Mouse (Mus musculus) lung, embryonic 14.5 days (tissue): ENCODE measurements around the gene Gldc. TPM values are rescaled to one million over a fixed set of nuclear protein-coding genes. Genes with fewer than 3 reads are reported as not detected.
"Not testable (repeated sequence)": the region's sequence is repeated elsewhere in the genome, so short reads cannot be mapped to it uniquely, and the experiment has no call there.

Source experiments
- ATAC-seq: fragments of 200-750 bp; cut with Nextera tagmentation; 2 replicates; pipeline ENCODE4 v1.8.0; 2017; ENCODE audit warnings: mild to moderate bottlenecking, moderate TSS enrichment, moderate library complexity; ENCODE audit not compliant: insufficient read depth
- DNase-seq: peaks from one replicate; pipeline ENCODE4 v3.0.0-alpha.2; 2015
- H3K27ac ChIP-seq: fragments of 300-500 bp; sonication (generic); 2 replicates; pipeline ENCODE4 v1.5.1; 2014; ENCODE audit warnings: low read depth, mild to moderate bottlenecking, moderate library complexity
- H3K27me3 ChIP-seq: fragments of 300-500 bp; sonication (generic); 2 replicates; pipeline ENCODE4 v1.6.1; 2014; ENCODE audit warnings: low read length, control low read depth; ENCODE audit not compliant: insufficient read depth
- H3K36me3 ChIP-seq: fragments of 300-500 bp; sonication (generic); 2 replicates; pipeline ENCODE4 v1.6.1; 2014; ENCODE audit warnings: control low read depth; ENCODE audit not compliant: insufficient read depth
- H3K4me1 ChIP-seq: fragments of 300-500 bp; sonication (generic); 2 replicates; pipeline ENCODE4 v1.6.1; 2014; ENCODE audit warnings: antibody characterized with exemption, control low read depth; ENCODE audit not compliant: insufficient read depth
- H3K4me2 ChIP-seq: fragments of 300-500 bp; sonication (generic); 2 replicates; pipeline ENCODE4 v1.6.1; 2014; ENCODE audit warnings: mild to moderate bottlenecking
- H3K4me3 ChIP-seq: fragments of 300-500 bp; sonication (generic); 2 replicates; pipeline ENCODE4 v1.5.1; 2014; ENCODE audit warnings: low read depth, low read length
- H3K9ac ChIP-seq: fragments of 300-500 bp; sonication (generic); 2 replicates; pipeline ENCODE4 v1.6.1; 2014
- H3K9me3 ChIP-seq: fragments of 300-500 bp; sonication (generic); 2 replicates; pipeline ENCODE4 v1.6.1; 2016; ENCODE audit warnings: low read depth, low read length, control low read depth
- CTCF ChIP-seq: IDR thresholded peaks from 2 replicates; pipeline ENCODE4 v1.5.1; 2016; ENCODE audit warnings: antibody characterized with exemption, low read depth
- WGBS: fragments of 180-500 bp; shearing (Covaris S2); extraction: QIAGEN DNeasy Blood & Tissue Kit; methylation state at CpG from one replicate; pipeline ENCODE4 v1.1.7; 2014; 5-methylcytosine and 5-hydroxymethylcytosine counted together
- polyA plus RNA-seq: library from polyadenylated mRNA; unstranded; fragments of >200 nt; fragmentation: Nextera tagmentation; extraction: Ambion mirVana; gene quantifications from 2 replicates; pipeline ENCODE4 v1.2.1, GENCODE M21; 2014

Gldc gene
- 0.83 and 1.0 TPM in 2 replicates for polyA plus RNA-seq

DNA sequence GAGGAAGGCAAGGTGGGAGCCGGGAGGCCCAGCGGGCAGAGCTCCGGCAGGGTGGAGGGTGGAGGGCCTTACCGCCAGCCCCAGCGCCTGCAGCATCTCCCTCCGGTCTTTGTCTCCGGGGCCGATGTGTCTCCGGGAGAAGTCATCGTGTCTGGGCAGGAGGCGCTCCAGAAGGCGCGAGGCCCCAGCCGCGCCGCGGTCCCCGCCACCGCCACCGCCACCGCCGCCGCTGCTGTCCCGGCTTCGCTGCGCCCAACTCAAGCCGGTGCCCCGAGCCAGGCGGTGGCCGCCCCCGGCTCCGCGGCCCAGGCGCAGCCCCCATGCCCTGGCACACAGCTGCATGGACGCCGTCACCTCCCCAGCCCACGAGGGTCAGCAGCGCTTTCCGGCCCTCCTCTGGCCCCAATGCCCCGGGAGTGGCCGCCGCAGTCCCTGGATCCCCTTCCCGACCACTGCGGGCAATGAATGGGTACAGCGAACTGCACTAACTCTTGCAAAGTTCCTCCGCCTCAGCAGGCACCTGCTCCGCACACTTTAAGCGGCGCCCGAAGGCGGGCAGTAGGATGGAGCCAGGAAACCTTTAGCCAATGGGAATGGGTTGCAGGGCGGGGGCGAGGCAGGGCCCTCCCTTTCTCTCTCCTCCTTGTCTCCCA is at the start of gene Gldc:
TSS of gene Gldc (minus strand) at position 511 of the 653 bp plus-strand sequence.
- peak; percentile 91 for ATAC-seq
- peak within 1 kb of the TSS; percentile 37 for H3K9ac ChIP-seq
- DNase-seq: peak; percentile 63
- H3K4me3 ChIP-seq: peak within 1 kb of the TSS; percentile 51
- peaks cover 30% of the 10 kb centered on the region for H3K27me3 ChIP-seq
- 0% methylated on average over 53 of the region's 53 CpGs for WGBS
- no peaks in the 10 kb centered on the region for H3K4me1 ChIP-seq
- H3K36me3 ChIP-seq: no peaks in the 10 kb centered on the region
- H3K4me2 ChIP-seq: peak within 1 kb of the TSS; percentile 98
- TF ChIP-seq CTCF: no peak
- no peak within 1 kb of the TSS for H3K27ac ChIP-seq
- H3K9me3 ChIP-seq: 0 out of 2 replicates have a peak, but pooled peaks cover 4% of the 10 kb centered on the region

DNA sequence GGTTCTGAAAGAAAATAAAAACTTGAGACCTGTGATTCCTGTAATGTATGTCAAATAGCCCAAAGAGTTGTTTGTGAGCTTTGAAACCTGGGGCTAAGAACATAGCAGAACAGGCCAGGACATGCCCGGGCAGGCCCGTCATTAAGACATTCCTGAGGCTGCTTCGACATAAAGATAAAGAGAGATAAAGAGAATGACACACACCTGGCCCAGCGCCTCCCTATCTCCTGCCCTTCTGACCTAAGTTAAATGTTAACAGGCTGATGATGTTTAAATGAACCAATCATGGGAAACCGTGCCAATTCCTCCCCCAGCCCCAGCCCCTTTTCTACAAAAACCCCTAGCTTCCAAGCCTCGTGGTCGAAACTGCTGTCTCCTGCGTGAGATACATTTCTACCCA is 47.4 kb upstream of the Gldc start:
- H3K36me3 ChIP-seq, H3K4me2 ChIP-seq, H3K27me3 ChIP-seq, H3K9ac ChIP-seq, H3K4me1 ChIP-seq, H3K9me3 ChIP-seq, H3K4me3 ChIP-seq, ATAC-seq, H3K27ac ChIP-seq, DNase-seq: not testable (repeated sequence)
- WGBS: 30% methylated on average over 8 of the region's 8 CpGs

DNA sequence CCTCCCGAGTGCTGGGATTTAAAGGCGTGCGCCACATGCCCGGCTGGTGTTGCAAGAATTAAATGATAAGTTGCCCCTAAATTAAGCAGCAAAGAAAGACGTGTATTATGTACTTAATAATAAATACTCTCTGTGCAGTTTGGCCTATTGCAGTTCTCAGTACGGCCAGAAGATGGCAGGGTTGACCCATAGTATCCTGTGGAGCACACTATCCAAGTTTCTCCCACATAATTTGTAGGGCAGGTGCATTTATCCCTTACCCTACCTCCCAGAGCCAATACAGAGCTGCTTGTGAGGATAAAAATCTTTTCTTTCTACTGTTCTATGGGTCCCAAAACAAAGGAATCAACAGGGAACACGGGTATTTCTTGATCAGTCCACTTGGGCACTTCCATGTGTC is 42.1 kb upstream of the Gldc start:
- Histone ChIP-seq H3K27ac (no peak overlapping the region), H3K9me3 (no peaks in the 10 kb centered on the region), H3K36me3 (no peaks in the 10 kb centered on the region), H3K4me2 (no peak overlapping the region), H3K9ac (no peak overlapping the region), H3K27me3 (no peaks in the 10 kb centered on the region), H3K4me3 (no peak overlapping the region), H3K4me1 (no peaks in the 10 kb centered on the region)
- ATAC-seq (peak; percentile 38; the same call in 1 of the 2 replicates), DNase-seq (peak; percentile 86)
- 21% methylated on average over 7 of the region's 7 CpGs for WGBS
- TF ChIP-seq CTCF: peak; percentile 88

DNA sequence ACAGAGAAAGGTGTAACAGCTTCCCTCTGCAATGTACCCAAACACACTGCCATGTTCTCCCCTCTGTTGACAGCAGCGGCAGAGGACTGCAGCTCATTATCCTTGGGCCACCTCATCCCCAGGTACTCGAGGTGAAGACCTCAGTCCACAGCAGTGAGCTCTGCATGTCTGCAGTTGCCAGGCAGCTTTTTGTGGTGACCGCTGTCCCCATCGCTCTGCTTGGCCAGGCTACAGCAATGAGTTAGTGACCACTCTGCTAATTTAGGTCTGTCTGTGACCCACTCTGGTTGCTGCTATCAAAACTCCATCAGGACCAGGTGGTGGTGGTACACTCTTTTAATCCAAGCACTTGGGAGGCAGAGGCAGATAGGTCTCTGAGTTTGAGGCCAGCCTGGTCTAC is 41.0 kb upstream of the Gldc start:
- no peaks in the 10 kb centered on the region for H3K4me1 ChIP-seq
- H3K9ac ChIP-seq: no peak overlapping the region
- no peaks in the 10 kb centered on the region for H3K9me3 ChIP-seq
- H3K27ac ChIP-seq: no peak overlapping the region
- ATAC-seq (no peak), DNase-seq (no peak)
- no peak for TF ChIP-seq CTCF
- H3K36me3 ChIP-seq: no peaks in the 10 kb centered on the region
- no peak overlapping the region for H3K4me2 ChIP-seq
- H3K4me3 ChIP-seq: no peak overlapping the region
- no peaks in the 10 kb centered on the region for H3K27me3 ChIP-seq
- WGBS: 77% methylated on average over 4 of the region's 4 CpGs

- H3K27ac ChIP-seq, H3K9me3 ChIP-seq, H3K27me3 ChIP-seq, H3K4me1 ChIP-seq, H3K9ac ChIP-seq, DNase-seq, ATAC-seq, H3K4me2 ChIP-seq, H3K4me3 ChIP-seq, H3K36me3 ChIP-seq: not testable (repeated sequence)
- WGBS: 63% methylated on average over 2 of the region's 2 CpGs
Observed at GRCm38 (mm10) chr19:30215736-30216135, 40.5 kb upstream of the Gldc start.

DNA sequence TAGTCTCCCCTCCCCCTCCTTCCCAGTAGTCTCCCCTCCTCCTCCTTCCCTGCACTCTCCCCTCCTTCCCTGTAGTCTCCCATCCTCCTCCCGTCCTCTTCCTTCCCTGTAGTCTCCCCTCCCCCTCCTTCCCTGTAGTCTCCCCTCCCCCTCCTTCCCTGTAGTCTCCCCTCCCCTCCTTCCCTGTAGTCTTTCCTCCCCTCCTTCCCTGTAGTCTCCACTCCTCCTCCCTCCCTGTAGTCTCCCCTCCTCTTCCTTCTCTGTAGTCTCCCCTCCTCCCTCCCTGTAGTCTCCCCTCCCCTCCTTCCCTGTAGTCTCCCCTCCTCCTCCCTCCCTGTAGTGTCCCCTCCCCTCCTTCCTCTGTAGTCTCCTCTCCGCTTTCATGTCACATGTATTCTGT is 38.8 kb upstream of the Gldc start:
- no peak overlapping the region for H3K4me3 ChIP-seq
- TF ChIP-seq CTCF: no peak
- H3K27me3 ChIP-seq: no peaks in the 10 kb centered on the region
- WGBS: 25% methylated on average over 2 of the region's 2 CpGs
- no peaks in the 10 kb centered on the region for H3K9me3 ChIP-seq
- H3K9ac ChIP-seq: no peak overlapping the region
- H3K27ac ChIP-seq: no peak overlapping the region
- ATAC-seq (no peak), DNase-seq (no peak)
- no peak overlapping the region for H3K4me2 ChIP-seq
- no peaks in the 10 kb centered on the region for H3K4me1 ChIP-seq
- no peaks in the 10 kb centered on the region for H3K36me3 ChIP-seq

GRCm38 (mm10) chr19:30209006-30209405 is 33.8 kb upstream of the Gldc start:
- not testable (repeated sequence) for H3K4me3 ChIP-seq, H3K9ac ChIP-seq, H3K4me2 ChIP-seq, H3K27me3 ChIP-seq, H3K4me1 ChIP-seq, H3K27ac ChIP-seq, ATAC-seq, H3K9me3 ChIP-seq, H3K36me3 ChIP-seq, DNase-seq
- WGBS: 75% methylated on average over 8 of the region's 8 CpGs

DNA sequence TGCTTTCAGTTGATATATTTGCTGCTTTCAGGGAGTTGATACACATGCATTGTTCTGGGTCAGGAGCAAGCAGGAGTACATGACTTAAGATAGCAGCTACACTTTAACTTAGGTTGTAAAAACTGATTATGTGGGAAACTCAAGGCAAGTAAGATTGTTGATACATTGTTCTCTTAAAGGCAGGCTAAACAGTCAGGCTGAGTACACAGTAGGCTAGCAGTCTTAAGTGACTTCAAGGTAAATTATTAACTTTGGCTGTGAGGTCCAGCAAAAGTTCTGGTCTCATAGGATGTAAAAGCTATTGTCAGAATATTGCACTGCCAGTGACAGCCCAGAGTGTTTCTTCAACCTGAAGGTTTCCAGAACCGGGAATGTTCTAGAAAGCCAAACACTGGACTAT is 31.8 kb upstream of the Gldc start:
- no peak for ATAC-seq
- 57% methylated on average over 1 of the region's 1 CpGs for WGBS

More for the DNA sequence above, 31.8 kb upstream of the Gldc start:
- no peak for DNase-seq
- Histone ChIP-seq H3K27ac (no peak overlapping the region), H3K9me3 (no peaks in the 10 kb centered on the region), H3K4me2 (no peak overlapping the region), H3K4me1 (no peaks in the 10 kb centered on the region), H3K9ac (no peak overlapping the region), H3K4me3 (no peak overlapping the region), H3K27me3 (no peaks in the 10 kb centered on the region), H3K36me3 (no peaks in the 10 kb centered on the region)
- TF ChIP-seq CTCF: no peak
